Mouse (Mus musculus) cortical plate, adult 2 months (tissue): ENCODE data around the gene Ltbp2.

Experiments used
- CTCF ChIP-seq: fragments of 200-500 bp; IDR thresholded peaks from 2 replicates; pipeline ENCODE4 v1.5.1; 2011; ENCODE audit warnings: mild to moderate bottlenecking, control low read depth, low read length; ENCODE audit not compliant: insufficient read depth; ENCODE audit errors: extremely low read depth
- POLR2A ChIP-seq: fragments of 200-500 bp; IDR thresholded peaks from 2 replicates; pipeline ENCODE4 v1.6.1; 2011; ENCODE audit warnings: mild to moderate bottlenecking, low read length, control low read depth; ENCODE audit not compliant: insufficient read depth; ENCODE audit errors: extremely low read depth

- TF ChIP-seq POLR2A (no peak), CTCF (no peak)
Measured at GRCm38 (mm10) chr12:84805228-84805842, 71.0 kb downstream of the Ltbp2 start.
